Comparison of ENCODE assay signal across 8 mouse cellular contexts in the genomic region with DNA sequence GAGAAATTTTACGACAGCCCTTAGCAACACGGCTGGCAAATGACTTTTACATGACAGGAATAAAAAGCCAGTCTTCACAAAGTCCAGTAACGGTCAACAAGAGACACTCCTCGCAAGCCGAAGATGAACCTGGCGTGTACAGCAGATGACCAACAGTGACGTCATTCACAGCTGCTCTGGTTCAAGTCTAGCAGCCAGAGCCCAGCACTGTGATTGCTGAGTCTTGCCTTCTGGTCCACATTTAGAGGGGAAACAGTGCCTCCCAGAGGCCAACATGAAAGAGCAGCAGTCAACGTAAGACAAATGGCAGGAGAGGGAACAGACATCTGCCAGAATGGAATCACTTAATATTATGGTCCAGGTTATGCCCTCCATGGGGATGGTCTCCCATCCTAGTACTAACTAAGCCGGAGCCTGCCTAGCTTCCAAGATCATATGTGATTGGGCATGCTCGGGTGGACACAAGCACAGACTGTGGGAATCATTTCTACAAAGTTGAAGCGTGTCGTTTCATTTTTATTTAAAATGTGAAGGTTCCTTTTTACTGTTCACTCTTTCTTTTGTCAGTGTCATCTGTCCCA. TPM values are rescaled to one million over a fixed set of nuclear protein-coding genes. Genes with fewer than 3 reads are reported as not detected.
DNase-seq lines count a peak whose midpoint lies in the region; ATAC-seq lines count a peak whose summit lies in the region.

No protein-coding gene starts in this region.

- WGBS in intestine, embryonic 16.5 days = 54% methylated on average over 12 of the region's 12 CpGs
- WGBS in midbrain, embryonic 13.5 days = 59% methylated on average over 12 of the region's 12 CpGs

- no peak overlapping the region for H3K4me2 ChIP-seq in intestine, embryonic 16.5 days (ENCODE audit: low read depth, low read length)
- no peak overlapping the region for H3K4me2 ChIP-seq in midbrain, embryonic 13.5 days (replicated peaks)

- no peaks in the 10 kb centered on the region for H3K27me3 ChIP-seq in intestine, embryonic 16.5 days (replicated peaks; ENCODE audit: control insufficient read depth, insufficient read depth, low read length)
- 0 out of 2 replicates have a peak, but pooled peaks cover 4% of the 10 kb centered on the region for H3K27me3 ChIP-seq in midbrain, embryonic 13.5 days

- no peaks in the 10 kb centered on the region for H3K9me3 ChIP-seq in intestine, embryonic 16.5 days (ENCODE audit: control insufficient read depth, low read length)
- no peaks in the 10 kb centered on the region for H3K9me3 ChIP-seq in midbrain, embryonic 13.5 days

- ATAC-seq in common myeloid progenitor, adult 5-6 weeks (replicated peaks; ENCODE audit: low read depth, poor library complexity, severe bottlenecking) = peak; percentile 94
- peak; percentile 87 for ATAC-seq in intestine, embryonic 16.5 days
- ATAC-seq in midbrain, embryonic 13.5 days = peak; percentile 71; the same call in 1 of the 2 replicates

- intact Hi-C loops in left cerebral cortex, postnatal 36 days (cut with DNase I) = no loop called here

- DNase-seq in left cerebral cortex, adult 18-20 months (ENCODE audit: low spot score in 2 of 2) = peak; percentile 68 to 70
- DNase-seq in left cerebral cortex, adult 11 months (ENCODE audit: low spot score) = no peak
- DNase-seq in gastrocnemius, postnatal 4 days (ENCODE audit: low spot score in 2 of 2) = peak; percentile 58 to 76
- peak; percentile 51 to 56 for DNase-seq in left cerebral cortex, postnatal 36 days (ENCODE audit: low spot score in 2 of 2)
- DNase-seq in spleen, postnatal 36 days (ENCODE audit: low spot score in 2 of 2) = peak; percentile 48 to 61

- H3K9ac ChIP-seq in intestine, embryonic 16.5 days (ENCODE audit: low read depth, low read length) = no peak overlapping the region
- no peak overlapping the region for H3K9ac ChIP-seq in midbrain, embryonic 13.5 days (replicated peaks)

- no peaks in the 10 kb centered on the region for H3K36me3 ChIP-seq in intestine, embryonic 16.5 days (ENCODE audit: control insufficient read depth, insufficient read depth, low read length)
- peaks cover 5% of the 10 kb centered on the region for H3K36me3 ChIP-seq in midbrain, embryonic 13.5 days

- no peak overlapping the region for H3K4me3 ChIP-seq in intestine, embryonic 16.5 days (ENCODE audit: low read length)
- no peak overlapping the region for H3K4me3 ChIP-seq in midbrain, embryonic 13.5 days (replicated peaks)

- H3K27ac ChIP-seq in intestine, embryonic 16.5 days (ENCODE audit: low read length) = no peak overlapping the region
- H3K27ac ChIP-seq in midbrain, embryonic 13.5 days = no peak overlapping the region

- H3K4me1 ChIP-seq in intestine, embryonic 16.5 days (ENCODE audit: control insufficient read depth, insufficient read depth, low read length) = no peaks in the 10 kb centered on the region
- peaks cover 1% of the 10 kb centered on the region for H3K4me1 ChIP-seq in midbrain, embryonic 13.5 days (replicated peaks)

RNA-seq across cellular contexts. Expression of gene Uso1, which starts 19.8 kb away (rescaled TPM):
- total RNA-seq in left cerebral cortex, adult 18-20 months (2021) = 10 to 100 TPM; 77.8 to 80.2 TPM
- total RNA-seq in common myeloid progenitor, adult 5-6 weeks (2017) = 24.9 and 25.6 TPM in 2 replicates
- 10 to 100 TPM; 75.5 to 85.8 TPM for total RNA-seq in gastrocnemius, postnatal 4 days (2021)
- polyA plus RNA-seq in intestine, embryonic 16.5 days (2015; fragmentation: Nextera tagmentation; extraction: Ambion mirVana) = 43.5 and 46.7 TPM in 2 replicates
- total RNA-seq in left cerebral cortex, postnatal 36 days (2021) = 10 to 100 TPM; 74.1 to 82.3 TPM
- 50.2 and 50.3 TPM in 2 replicates for polyA plus RNA-seq in midbrain, embryonic 13.5 days (2015; fragmentation: Nextera tagmentation; extraction: Ambion mirVana)

RNA-seq across cellular contexts. Expression of gene G3bp2, which starts 34.4 kb away (rescaled TPM):
- 100 to 1,000 TPM; 245 to 252 TPM for total RNA-seq in left cerebral cortex, adult 18-20 months (2021)
- total RNA-seq in common myeloid progenitor, adult 5-6 weeks (2017) = 120 and 126 TPM in 2 replicates
- total RNA-seq in gastrocnemius, postnatal 4 days (2021) = 10 to 100 TPM; 68.6 to 70.1 TPM
- 147 and 167 TPM in 2 replicates for polyA plus RNA-seq in intestine, embryonic 16.5 days (2015; fragmentation: Nextera tagmentation; extraction: Ambion mirVana)
- total RNA-seq in left cerebral cortex, postnatal 36 days (2021) = 100 to 1,000 TPM; 216 to 220 TPM
- 371 and 409 TPM in 2 replicates for polyA plus RNA-seq in midbrain, embryonic 13.5 days (2015; fragmentation: Nextera tagmentation; extraction: Ambion mirVana)
